Mouse (Mus musculus): Measurements from ENCODE around the gene Lyrm7.
"Not testable (repeated sequence)": the region's sequence is repeated elsewhere in the genome, so short reads cannot be mapped to it uniquely, and the experiment has no call there.

Lyrm7 gene

GRCm38 (mm10) chr11:54860256-54861038 is at the start of gene Lyrm7:
Lyrm7 (minus strand) TSS chr11:54860916.
- peak; percentile 99 for DNase-seq (ENCODE audit: low read depth)

GRCm38 (mm10) chr11:54910081-54910665 is 49.5 kb upstream of the Lyrm7 start:
- DNase-seq (ENCODE audit: low read depth): no peak

- no peak for DNase-seq (ENCODE audit: low read depth)
Measured at GRCm38 (mm10) chr11:54909273-54909672, 48.6 kb upstream of the Lyrm7 start.

- DNase-seq (ENCODE audit: low read depth): no peak
Measured at GRCm38 (mm10) chr11:54907259-54907658, 46.5 kb upstream of the Lyrm7 start.

GRCm38 (mm10) chr11:54906466-54906865 is 45.8 kb upstream of the Lyrm7 start:
- no peak for DNase-seq (ENCODE audit: low read depth)

- no peak for DNase-seq (ENCODE audit: low read depth)
Measured at GRCm38 (mm10) chr11:54905931-54906330, 45.2 kb upstream of the Lyrm7 start.

- DNase-seq (ENCODE audit: low read depth): no peak
Measured at GRCm38 (mm10) chr11:54905086-54905485, 44.4 kb upstream of the Lyrm7 start.

- DNase-seq (ENCODE audit: low read depth): peak; percentile 67
Measured at GRCm38 (mm10) chr11:54903940-54904706, 43.4 kb upstream of the Lyrm7 start.

- no peak for DNase-seq (ENCODE audit: low read depth)
Measured at GRCm38 (mm10) chr11:54903339-54903738, 42.6 kb upstream of the Lyrm7 start.

GRCm38 (mm10) chr11:54902333-54903323 is 41.9 kb upstream of the Lyrm7 start, which contains the start of gene Gpx3:
Gpx3 (plus strand) TSS chr11:54902453.
- DNase-seq (ENCODE audit: low read depth): no peak

GRCm38 (mm10) chr11:54899657-54900056 is 38.9 kb upstream of the Lyrm7 start:
- no peak for DNase-seq (ENCODE audit: low read depth)

GRCm38 (mm10) chr11:54897470-54897869 is 36.8 kb upstream of the Lyrm7 start:
- no peak for DNase-seq (ENCODE audit: low read depth)

- not testable (repeated sequence) for DNase-seq (ENCODE audit: low read depth)
Measured at GRCm38 (mm10) chr11:54896646-54897045, 35.9 kb upstream of the Lyrm7 start.

GRCm38 (mm10) chr11:54894589-54894988 is 33.9 kb upstream of the Lyrm7 start:
- no peak for DNase-seq (ENCODE audit: low read depth)

- DNase-seq (ENCODE audit: low read depth): no peak
Measured at GRCm38 (mm10) chr11:54892091-54892490, 31.4 kb upstream of the Lyrm7 start.

- DNase-seq (ENCODE audit: low read depth): no peak
Measured at GRCm38 (mm10) chr11:54891341-54891740, 30.6 kb upstream of the Lyrm7 start.

- DNase-seq (ENCODE audit: low read depth): no peak
Measured at GRCm38 (mm10) chr11:54887927-54888326, 27.2 kb upstream of the Lyrm7 start.

GRCm38 (mm10) chr11:54885406-54885805 is 24.7 kb upstream of the Lyrm7 start:
- no peak for DNase-seq (ENCODE audit: low read depth)

GRCm38 (mm10) chr11:54884937-54885336 is 24.2 kb upstream of the Lyrm7 start:
- no peak for DNase-seq (ENCODE audit: low read depth)

GRCm38 (mm10) chr11:54884197-54884828 is 23.6 kb upstream of the Lyrm7 start:
- peak; percentile 69 for DNase-seq (ENCODE audit: low read depth)

- DNase-seq (ENCODE audit: low read depth): no peak
Measured at GRCm38 (mm10) chr11:54882671-54883070, 22.0 kb upstream of the Lyrm7 start.

Measured in induced T-regulatory cell, adult 2 months (primary cell).